Mouse (Mus musculus) kidney, postnatal 0 days (tissue): ENCODE results near the gene Vav2. TPM values are rescaled to one million over a fixed set of nuclear protein-coding genes. Genes with fewer than 3 reads are reported as not detected.

ENCODE experiments used
- ATAC-seq: fragments of 200-750 bp; cut with Nextera tagmentation; replicated peaks from 2 replicates; pipeline ENCODE4 v1.8.0; 2017; ENCODE audit warnings: low read depth, moderate number of reproducible peaks, moderate TSS enrichment, moderate library complexity; ENCODE audit not compliant: low FRiP score
- DNase-seq: peaks from one replicate; pipeline ENCODE4 v3.0.0-alpha.2; 2016; ENCODE audit warnings: low spot score
- H3K27ac ChIP-seq: fragments of 300-500 bp; sonication (generic); 2 replicates; pipeline ENCODE4 v1.5.1; 2014; ENCODE audit warnings: mild to moderate bottlenecking
- H3K27me3 ChIP-seq: fragments of 300-500 bp; sonication (generic); 2 replicates; pipeline ENCODE4 v1.6.1; 2014; ENCODE audit warnings: low read length, mixed read lengths; ENCODE audit not compliant: insufficient read depth
- H3K36me3 ChIP-seq: fragments of 300-500 bp; sonication (generic); 2 replicates; pipeline ENCODE4 v1.6.1; 2014; ENCODE audit warnings: low read length, mixed read lengths; ENCODE audit not compliant: insufficient read depth
- H3K4me1 ChIP-seq: fragments of 300-500 bp; sonication (generic); replicated peaks from 2 replicates; pipeline ENCODE4 v1.6.1; 2014; ENCODE audit warnings: antibody characterized with exemption, low read length, mixed read lengths; ENCODE audit not compliant: insufficient read depth
- H3K4me2 ChIP-seq: fragments of 300-500 bp; sonication (generic); 2 replicates; pipeline ENCODE4 v1.6.1; 2014; ENCODE audit warnings: mild to moderate bottlenecking, low read length, moderate library complexity, mixed read lengths
- H3K4me3 ChIP-seq: fragments of 300-500 bp; sonication (generic); replicated peaks from 2 replicates; pipeline ENCODE4 v1.5.1; 2014; ENCODE audit warnings: low read depth, low read length
- H3K9ac ChIP-seq: fragments of 300-500 bp; sonication (generic); 2 replicates; pipeline ENCODE4 v1.6.1; 2014; ENCODE audit warnings: low read depth, low read length
- H3K9me3 ChIP-seq: fragments of 300-500 bp; sonication (generic); replicated peaks from 2 replicates; pipeline ENCODE4 v1.6.1; 2016; ENCODE audit warnings: low read length, inconsistent platforms, mixed read lengths
- CTCF ChIP-seq: IDR thresholded peaks from 2 replicates; pipeline ENCODE4 v1.5.1; 2016; ENCODE audit warnings: antibody characterized with exemption, low read depth, mild to moderate bottlenecking, moderate library complexity
- WGBS: fragments of 180-500 bp; shearing (Covaris S2); extraction: QIAGEN DNeasy Blood & Tissue Kit; methylation state at CpG from one replicate; pipeline ENCODE4 v1.1.7; 2014; 5-methylcytosine and 5-hydroxymethylcytosine counted together
- polyA plus RNA-seq: library from polyadenylated mRNA; unstranded; fragments of >200 nt; fragmentation: Nextera tagmentation; extraction: Ambion mirVana; gene quantifications from 2 replicates; pipeline ENCODE4 v1.2.1, GENCODE M21; 2015

Gene Vav2
- polyA plus RNA-seq, 1 experiment from 2014 or later = 4.7 TPM

DNA sequence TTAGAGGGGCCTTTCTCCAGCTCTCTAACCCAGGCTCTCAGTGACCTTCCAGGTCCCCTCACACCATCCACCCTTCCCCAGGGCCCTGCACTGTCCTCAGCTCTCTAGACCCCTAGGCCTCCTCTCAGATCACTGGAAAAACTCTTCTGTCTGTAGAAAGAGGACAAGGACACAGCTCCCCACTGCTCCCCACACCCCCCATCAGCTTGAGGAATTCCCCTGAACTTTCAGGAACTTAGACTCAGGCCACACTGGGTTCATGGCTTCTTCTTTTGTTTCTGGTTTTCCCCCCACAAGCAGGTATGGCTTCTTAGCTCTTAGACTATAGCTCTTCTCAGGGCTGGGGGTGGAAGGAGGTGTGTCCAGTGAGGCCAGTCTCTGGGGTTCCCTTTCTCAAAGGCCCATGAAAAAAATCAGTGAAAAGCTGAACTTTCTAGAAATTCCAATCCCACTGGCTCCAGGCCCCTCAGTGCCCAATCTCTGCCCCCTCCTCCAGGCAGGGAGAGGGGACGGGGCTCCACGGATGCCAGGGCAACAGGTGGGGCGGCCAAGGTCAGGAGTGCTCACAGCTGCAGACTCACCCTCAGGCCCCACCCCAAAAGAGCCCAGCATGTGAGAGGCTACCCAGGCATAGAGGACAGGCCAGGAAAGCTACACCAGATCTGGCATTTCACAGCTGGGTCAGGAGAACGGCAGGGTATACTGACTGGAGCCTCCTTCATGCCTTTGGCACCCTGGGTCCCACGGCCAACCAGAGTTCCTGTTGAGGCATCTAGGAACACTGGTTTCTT, 21.5 kb downstream of the Vav2 start:
- 45% methylated on average over 5 of the region's 5 CpGs for WGBS
- H3K4me3 ChIP-seq = no peak overlapping the region
- peak overlapping the region; percentile 6; the same call in 1 of the 2 replicates for H3K27ac ChIP-seq
- ATAC-seq = no peak
- H3K36me3 ChIP-seq = no peaks in the 10 kb centered on the region
- H3K4me2 ChIP-seq = no peak overlapping the region
- no peak for TF ChIP-seq CTCF
- H3K9ac ChIP-seq = 0 out of 2 replicates have a peak overlapping the region, but pooled peaks have one; percentile 13
- no peaks in the 10 kb centered on the region for H3K9me3 ChIP-seq
- no peaks in the 10 kb centered on the region for H3K27me3 ChIP-seq
- no peak for DNase-seq
- H3K4me1 ChIP-seq = peaks cover 17% of the 10 kb centered on the region; the same call in 1 of the 2 replicates

DNA sequence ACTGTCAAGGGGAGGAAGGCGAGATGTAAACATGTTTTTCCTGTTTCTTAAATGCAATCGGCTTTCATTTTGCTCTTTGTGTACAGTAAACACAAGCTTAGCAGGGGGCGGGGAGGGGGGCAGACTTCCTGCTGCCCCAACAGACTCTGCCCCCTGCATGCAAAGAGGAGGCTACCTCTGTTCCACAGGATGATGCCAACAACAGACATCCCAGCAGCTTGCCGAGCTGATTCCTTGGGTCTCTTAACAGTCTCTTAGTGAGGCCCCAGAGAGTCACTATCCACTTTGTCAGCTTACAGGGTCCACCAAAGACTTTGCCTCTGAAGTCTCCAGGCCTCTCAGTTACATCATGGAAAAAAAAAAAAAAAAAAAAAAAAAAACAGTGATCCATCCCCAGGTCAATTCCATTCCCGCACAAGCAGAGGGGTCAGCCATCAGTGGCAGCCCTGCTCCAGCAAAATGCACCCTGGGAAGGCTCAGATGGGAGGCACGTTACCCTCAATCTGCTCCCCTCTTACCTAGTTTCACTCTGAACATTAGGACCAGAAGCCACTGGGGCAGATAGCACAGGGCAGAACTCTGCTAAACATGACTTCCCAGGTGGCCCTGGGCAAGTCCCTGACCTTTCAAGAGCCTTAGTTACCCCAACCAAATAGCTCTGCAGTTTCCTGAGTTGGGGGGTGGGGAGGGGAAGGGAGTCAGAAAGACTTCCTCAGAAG, 22.3 kb downstream of the Vav2 start:
- 53% methylated on average over 6 of the region's 6 CpGs for WGBS
- Histone ChIP-seq H3K4me1 (peaks cover 17% of the 10 kb centered on the region; the same call in 1 of the 2 replicates), H3K27me3 (no peaks in the 10 kb centered on the region), H3K4me2 (no peak overlapping the region), H3K9ac (no peak overlapping the region), H3K36me3 (no peaks in the 10 kb centered on the region), H3K4me3 (no peak overlapping the region), H3K9me3 (no peaks in the 10 kb centered on the region), H3K27ac (peak overlapping the region; percentile 6; the same call in 1 of the 2 replicates)
- no peak for TF ChIP-seq CTCF
- no peak for DNase-seq
- ATAC-seq = no peak

DNA sequence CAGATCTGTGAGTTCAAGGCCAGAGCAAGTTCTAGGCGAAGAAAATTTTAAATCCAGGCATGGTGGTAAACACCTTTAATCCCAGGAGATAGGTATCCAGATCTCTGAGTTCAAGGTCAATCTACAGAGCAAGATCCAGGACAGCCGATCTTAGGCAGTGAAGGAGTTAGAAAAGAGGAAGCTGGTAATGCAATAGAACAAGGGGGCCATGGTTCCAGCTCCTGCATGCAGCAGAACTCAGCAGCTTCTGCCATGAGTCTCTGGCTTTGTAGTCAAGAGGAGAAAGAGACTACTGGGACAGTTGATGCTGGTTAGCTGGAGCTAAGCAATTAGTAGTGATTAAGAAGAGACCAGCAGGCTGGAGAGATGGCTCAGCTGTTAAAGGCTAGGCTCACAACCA, 25.3 kb downstream of the Vav2 start:
- H3K9me3 ChIP-seq = no peaks in the 10 kb centered on the region
- no peak overlapping the region for H3K9ac ChIP-seq
- peaks cover 17% of the 10 kb centered on the region; the same call in 1 of the 2 replicates for H3K4me1 ChIP-seq
- DNase-seq (no peak), ATAC-seq (no peak)
- no peak overlapping the region for H3K4me3 ChIP-seq
- no peaks in the 10 kb centered on the region for H3K36me3 ChIP-seq
- TF ChIP-seq CTCF = no peak
- no peak overlapping the region for H3K4me2 ChIP-seq
- H3K27ac ChIP-seq = no peak overlapping the region
- WGBS = 88% methylated on average over 2 of the region's 2 CpGs
- no peaks in the 10 kb centered on the region for H3K27me3 ChIP-seq

DNA sequence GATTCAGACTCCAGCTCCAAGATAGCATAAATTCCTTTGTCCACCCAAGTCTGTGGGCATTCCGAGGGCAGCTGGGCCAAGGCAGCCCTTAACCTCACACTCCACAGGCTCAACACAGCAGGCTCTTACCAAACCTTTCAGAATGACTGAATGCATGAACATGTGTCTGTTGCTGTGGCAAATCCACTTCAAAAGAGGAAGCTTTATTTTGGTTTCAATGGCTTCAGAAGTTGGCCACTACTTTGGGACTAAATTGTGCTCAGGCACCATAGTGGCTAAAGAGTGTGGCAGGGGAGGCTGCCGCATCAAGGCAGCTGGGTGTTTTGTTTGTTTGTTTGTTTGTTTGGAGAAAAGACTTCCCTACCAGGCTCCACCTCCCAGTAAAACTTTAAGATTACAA, 26.8 kb downstream of the Vav2 start:
- 94% methylated on average over 2 of the region's 2 CpGs for WGBS
- no peak for DNase-seq
- ATAC-seq = no peak
- Histone ChIP-seq H3K4me1 (peaks cover 10% of the 10 kb centered on the region; the same call in 1 of the 2 replicates), H3K9me3 (no peaks in the 10 kb centered on the region), H3K27ac (no peak overlapping the region), H3K36me3 (no peaks in the 10 kb centered on the region), H3K4me2 (no peak overlapping the region), H3K4me3 (no peak overlapping the region), H3K27me3 (no peaks in the 10 kb centered on the region), H3K9ac (no peak overlapping the region)
- TF ChIP-seq CTCF = no peak

DNA sequence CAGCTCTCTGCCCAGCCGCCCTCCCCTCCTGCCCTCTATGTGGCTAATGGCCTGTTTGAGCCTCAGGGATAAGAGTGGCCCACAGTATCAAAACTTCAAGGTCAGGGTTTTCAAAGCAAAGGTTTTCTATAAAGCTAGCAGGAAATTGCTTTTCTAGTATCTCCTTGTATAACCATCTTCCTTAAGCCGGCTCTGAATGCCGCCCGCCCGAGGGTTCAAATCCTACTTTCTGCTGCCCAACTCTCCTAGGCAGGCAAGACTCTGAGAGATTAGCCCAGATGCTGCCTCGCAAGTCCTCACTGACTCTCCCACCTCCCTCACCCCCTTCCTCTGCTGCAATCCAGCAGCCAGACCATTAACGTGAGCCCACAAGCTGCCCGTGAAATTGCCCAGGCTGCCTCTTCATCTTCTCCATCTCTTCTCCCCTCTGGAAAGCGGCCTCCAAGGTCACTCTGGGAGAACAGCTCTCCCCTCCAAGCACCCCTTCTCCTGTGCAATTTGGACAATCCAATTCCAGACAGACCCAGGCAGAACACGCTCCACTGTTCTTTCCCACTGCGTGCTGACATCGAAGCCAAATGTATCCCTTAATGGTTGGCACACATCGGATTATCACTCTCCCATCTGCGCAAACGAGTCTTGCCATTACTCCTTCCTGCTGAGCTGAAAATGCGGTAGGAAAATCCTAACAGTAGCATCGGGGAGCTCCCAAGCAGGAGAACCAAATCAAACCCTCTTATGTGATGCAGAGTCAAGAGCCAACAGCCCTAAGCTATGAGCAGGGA, 30.0 kb downstream of the Vav2 start:
- Histone ChIP-seq H3K4me2 (no peak overlapping the region), H3K4me1 (peaks cover 8% of the 10 kb centered on the region; the same call in 1 of the 2 replicates), H3K27me3 (no peaks in the 10 kb centered on the region), H3K4me3 (no peak overlapping the region), H3K36me3 (no peaks in the 10 kb centered on the region), H3K9ac (no peak overlapping the region), H3K9me3 (no peaks in the 10 kb centered on the region), H3K27ac (no peak overlapping the region)
- DNase-seq (no peak), ATAC-seq (no peak)
- TF ChIP-seq CTCF = no peak
- 75% methylated on average over 17 of the region's 17 CpGs for WGBS

DNA sequence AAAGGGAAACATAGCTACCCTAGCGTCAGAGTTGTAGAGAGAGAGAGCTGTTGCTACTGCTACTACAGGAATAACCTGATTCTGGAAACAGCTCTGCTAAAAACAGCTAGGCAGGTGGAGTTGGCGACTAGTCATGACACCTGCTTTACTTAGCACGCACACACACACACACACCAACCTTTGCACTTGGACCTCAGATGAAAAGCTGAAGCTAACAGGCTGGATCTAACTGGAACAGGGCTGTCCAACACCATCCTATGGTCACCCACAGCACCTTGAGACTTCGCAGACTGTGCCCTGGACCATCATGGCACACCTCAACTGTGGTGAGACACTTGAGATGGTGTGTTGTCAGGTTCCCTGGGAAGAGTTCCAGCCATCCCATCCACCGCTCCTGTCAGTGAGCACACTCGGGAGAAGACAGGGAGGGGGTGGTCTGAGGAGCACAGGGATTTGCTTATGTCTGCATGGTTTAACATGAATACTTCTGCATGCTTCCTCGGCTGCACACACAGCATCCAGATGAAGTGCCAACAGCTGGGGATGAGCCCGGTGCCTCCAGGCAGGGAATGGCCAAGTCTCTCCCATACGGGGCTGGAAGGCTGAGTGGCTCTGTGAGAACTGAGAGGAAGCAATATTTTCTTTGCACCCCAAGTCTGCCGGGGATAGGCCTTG, 32.5 kb downstream of the Vav2 start:
- TF ChIP-seq CTCF = no peak
- Histone ChIP-seq H3K27me3 (no peaks in the 10 kb centered on the region), H3K9ac (no peak overlapping the region), H3K4me2 (no peak overlapping the region), H3K4me3 (no peak overlapping the region), H3K27ac (no peak overlapping the region), H3K36me3 (no peaks in the 10 kb centered on the region), H3K9me3 (no peaks in the 10 kb centered on the region), H3K4me1 (peaks cover 20% of the 10 kb centered on the region)
- 77% methylated on average over 10 of the region's 10 CpGs for WGBS
- ATAC-seq = peak; percentile 33; the same call in 1 of the 2 replicates
- no peak for DNase-seq
